Mouse (Mus musculus) CH12.LX (cell line): ENCODE measurements around the gene Fgfr2. TPM values are rescaled to one million over a fixed set of nuclear protein-coding genes. Genes with fewer than 3 reads are reported as not detected.

Experiments
- DNase-seq: peaks from one replicate; pipeline ENCODE4 v3.0.0-alpha.2; 2013; ENCODE audit errors: extremely low read depth
- H3K27ac ChIP-seq: 2 replicates; pipeline ENCODE4 v1.5.1; 2012; ENCODE audit warnings: low read depth, mild to moderate bottlenecking, control low read depth, moderate library complexity; ENCODE audit not compliant: insufficient read depth
- H3K27me3 ChIP-seq: replicated peaks from 2 replicates; pipeline ENCODE3; 2012; ENCODE audit warnings: inconsistent platforms
- H3K36me3 ChIP-seq, 2 experiments: replicated peaks in 1 of 2; 2 replicates each; pipeline versions ENCODE3 to v1.6.1; 2012; ENCODE audit warnings: inconsistent platforms in 1 of 2, low read length in 1 of 2, mild to moderate bottlenecking in 1 of 2, mixed read lengths in 1 of 2, moderate library complexity in 1 of 2; ENCODE audit not compliant: control insufficient read depth in 1 of 2, insufficient read depth in 1 of 2
- H3K4me1 ChIP-seq, 2 experiments: 2 replicates each; pipeline ENCODE4 v1.6.1; 2012; ENCODE audit warnings: inconsistent platforms in 1 of 2, moderate library complexity in 1 of 2; ENCODE audit not compliant: insufficient read depth in 2 of 2, control insufficient read depth in 1 of 2
- H3K4me2 ChIP-seq: 2 replicates; pipeline ENCODE4 v1.6.1; 2012; ENCODE audit warnings: low read depth, mild to moderate bottlenecking, control low read depth; ENCODE audit not compliant: poor library complexity, insufficient read depth, severe bottlenecking
- H3K4me3 ChIP-seq, 3 experiments: fragments of 150-350 bp in 1 of 3; sonication (generic) in 1 of 3; replicated peaks in 1 of 3; 2 replicates each; pipeline versions ENCODE3 to v1.5.1; 2011 to 2012; ENCODE audit warnings: low read depth in 2 of 3, low read length in 2 of 3, mild to moderate bottlenecking in 2 of 3, moderate library complexity in 2 of 3, control low read depth in 1 of 3, improper control_type of control experiment in 1 of 3, inconsistent platforms in 1 of 3, mixed read lengths in 1 of 3; ENCODE audit not compliant: poor library complexity in 1 of 3
- H3K79me2 ChIP-seq: replicated peaks from 2 replicates; pipeline ENCODE4 v1.6.1; 2012; ENCODE audit warnings: mild to moderate bottlenecking, moderate library complexity; ENCODE audit not compliant: control insufficient read depth, poor library complexity, insufficient read depth, severe bottlenecking; ENCODE audit errors: extremely low read depth
- H3K9ac ChIP-seq: 2 replicates; pipeline ENCODE4 v1.6.1; 2012; ENCODE audit warnings: low read depth, mild to moderate bottlenecking, control low read depth, moderate library complexity; ENCODE audit not compliant: insufficient read depth
- H3K9me3 ChIP-seq: replicated peaks from 2 replicates; pipeline ENCODE3; 2012; ENCODE audit warnings: low read length, inconsistent platforms, mixed read lengths
- BHLHE40 ChIP-seq: IDR thresholded peaks from 2 replicates; pipeline ENCODE4 v1.6.1; 2011; ENCODE audit warnings: mild to moderate bottlenecking, low read depth, low read length, improper control_type of control experiment
- CHD2 ChIP-seq: IDR thresholded peaks from 2 replicates; pipeline ENCODE4 v1.6.1; 2011; ENCODE audit warnings: low read length, improper control_type of control experiment
- ELF1 ChIP-seq: IDR thresholded peaks from 2 replicates; pipeline ENCODE4 v1.6.1; 2014; ENCODE audit warnings: low read depth, mild to moderate bottlenecking, inconsistent platforms, low read length, improper control_type of control experiment
- EP300 ChIP-seq: IDR thresholded peaks from 2 replicates; pipeline ENCODE4 v1.6.1; 2011; ENCODE audit warnings: low read length, improper control_type of control experiment
- GABPA ChIP-seq: IDR thresholded peaks from 2 replicates; pipeline ENCODE4 v1.6.1; 2012; ENCODE audit warnings: low read depth, low read length, improper control_type of control experiment, inconsistent platforms; ENCODE audit not compliant: insufficient replicate concordance
- IRF4 ChIP-seq: IDR thresholded peaks from 2 replicates; pipeline ENCODE4 v1.6.1; 2014; ENCODE audit warnings: low read depth, mild to moderate bottlenecking, inconsistent platforms, low read length, improper control_type of control experiment
- JUND ChIP-seq: conservative IDR thresholded peaks from 2 replicates; pipeline ENCODE4 v1.6.1; 2011; ENCODE audit warnings: low read depth, low read length, improper control_type of control experiment
- KAT2A ChIP-seq: IDR thresholded peaks from 2 replicates; pipeline ENCODE4 v1.6.1; 2012; ENCODE audit warnings: low read length, improper control_type of control experiment, inconsistent platforms; ENCODE audit not compliant: insufficient replicate concordance
- MAFK ChIP-seq: IDR thresholded peaks from 2 replicates; pipeline ENCODE4 v1.6.1; 2011; ENCODE audit warnings: low read length, improper control_type of control experiment; ENCODE audit not compliant: insufficient replicate concordance
- MAZ ChIP-seq: IDR thresholded peaks from 2 replicates; pipeline ENCODE4 v1.6.1; 2012; ENCODE audit warnings: low read depth, mild to moderate bottlenecking, inconsistent platforms, low read length, improper control_type of control experiment, moderate library complexity
- NELFE ChIP-seq: IDR thresholded peaks from 2 replicates; pipeline ENCODE4 v1.6.1; 2011; ENCODE audit warnings: low read depth, low read length, improper control_type of control experiment
- POLR2AphosphoS2 ChIP-seq: IDR thresholded peaks from 2 replicates; pipeline ENCODE4 v1.6.1; 2011; ENCODE audit warnings: low read depth, low read length, improper control_type of control experiment
- RAD21 ChIP-seq: IDR thresholded peaks from 2 replicates; pipeline ENCODE4 v1.6.1; 2011; ENCODE audit warnings: low read depth, mild to moderate bottlenecking, low read length, improper control_type of control experiment, moderate library complexity
- SIN3A ChIP-seq: IDR thresholded peaks from 2 replicates; pipeline ENCODE4 v1.6.1; 2012; ENCODE audit warnings: low read length, improper control_type of control experiment, inconsistent platforms
- SMC3 ChIP-seq: IDR thresholded peaks from 2 replicates; pipeline ENCODE4 v1.6.1; 2011; ENCODE audit warnings: low read depth, low read length, improper control_type of control experiment
- TBP ChIP-seq: conservative IDR thresholded peaks from 2 replicates; pipeline ENCODE4 v1.6.1; 2011; ENCODE audit warnings: low read depth, low read length, improper control_type of control experiment
- TCF12 ChIP-seq: IDR thresholded peaks from 2 replicates; pipeline ENCODE4 v1.6.1; 2014; ENCODE audit warnings: low read depth, mild to moderate bottlenecking, inconsistent platforms, low read length, improper control_type of control experiment
- UBTF ChIP-seq: IDR thresholded peaks from 2 replicates; pipeline ENCODE4 v1.6.1; 2012; ENCODE audit warnings: low read depth, mild to moderate bottlenecking, inconsistent platforms, low read length, improper control_type of control experiment, moderate library complexity
- USF1 ChIP-seq: IDR thresholded peaks from 2 replicates; pipeline ENCODE4 v1.6.1; 2014; ENCODE audit warnings: low read depth, mild to moderate bottlenecking, inconsistent platforms, low read length, improper control_type of control experiment
- ZKSCAN1 ChIP-seq: IDR thresholded peaks from 2 replicates; pipeline ENCODE4 v1.6.1; 2012; ENCODE audit warnings: low read depth, inconsistent platforms, low read length, improper control_type of control experiment, borderline replicate concordance
- ZMIZ1 ChIP-seq: IDR thresholded peaks from 2 replicates; pipeline ENCODE4 v1.6.1; 2012; ENCODE audit warnings: low read depth, mild to moderate bottlenecking, inconsistent platforms, low read length, improper control_type of control experiment
- dilution Hi-C: fragments of 300-500 bp; cut with MboI; formaldehyde crosslinking; loops from 2 replicates; pipeline ENCODE4 v1.14.3; 2020; ENCODE audit warnings: low sequenced_read_pairs; ENCODE audit not compliant: extremely low pct_unique_long_range_greater_than_20kb, extremely low pct_ligation_motif_present
- in situ Hi-C: fragments of 300-500 bp; cut with MboI; formaldehyde crosslinking; loops from 3 replicates; pipeline ENCODE4 v1.14.3; 2019; ENCODE audit warnings: low sequenced_read_pairs, low pct_ligation_motif_present, low pct_unique_long_range_greater_than_20kb, mixed read lengths
- polyA plus RNA-seq: library from polyadenylated mRNA; unstranded; fragments of >175 nt; gene quantifications from 2 replicates; pipeline ENCODE4 v1.2.1, GENCODE M21; 2012; ENCODE audit warnings: low read depth; ENCODE audit not compliant: insufficient read length
- total RNA-seq, 2 experiments: library from RNA; depleted of rRNA; stranded (reverse); fragments of 300-350 nt in 1 of 2; fragments of >200 nt in 1 of 2; gene quantifications; 2 replicates each; pipeline ENCODE4 v1.2.3; 2012 to 2014

Fgfr2 gene
- total and polyA plus RNA-seq, 3 experiments = not detected

- no peak for DNase-seq
- peak overlapping the region; percentile 16; the same call in 1 of the 2 replicates for H3K4me2 ChIP-seq
- in situ Hi-C loops = no loop called here
Observed at GRCm38 (mm10) chr7:130289428-130289790, 2833.7 kb downstream of the Fgfr2 start.

DNA sequence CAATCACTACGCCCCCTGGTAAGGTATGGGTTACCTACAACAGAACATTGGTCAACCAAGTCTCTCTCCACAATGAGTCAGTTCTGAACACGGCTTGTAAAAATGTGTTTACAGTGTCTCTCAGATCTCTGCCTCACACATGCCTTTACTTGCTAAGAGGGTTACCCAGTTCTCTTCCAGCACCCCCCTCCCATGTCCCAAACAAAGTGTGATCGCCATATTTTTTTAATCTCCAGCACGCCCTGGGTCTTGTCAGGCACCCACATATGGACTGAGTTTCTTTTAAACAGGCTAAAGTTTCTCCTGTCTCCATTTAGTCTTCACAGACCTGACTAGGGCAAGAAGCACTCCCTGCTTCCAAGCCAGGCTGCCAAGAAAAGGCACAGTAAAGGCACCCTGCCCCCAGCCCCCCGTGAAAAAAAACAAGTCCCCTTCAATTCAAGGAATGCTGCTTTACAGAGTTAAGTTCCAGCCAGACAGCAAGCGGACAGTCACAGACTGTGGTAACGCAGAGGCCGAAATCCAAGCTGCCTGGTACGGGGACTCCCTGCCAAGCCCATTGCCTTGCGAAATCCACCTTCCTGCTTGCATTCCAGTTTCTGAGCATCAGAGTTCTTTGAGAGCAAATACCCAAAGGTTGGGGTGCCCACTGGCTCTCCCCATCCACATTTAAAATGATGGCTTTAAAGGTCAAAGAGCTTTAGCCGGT, 2834.3 kb downstream of the Fgfr2 start:
- Histone ChIP-seq H3K27ac (no peak overlapping the region), H3K4me1 (0 out of 4 replicates have a peak, but pooled peaks cover 0 to 2% of the 10 kb centered on the region in 2 experiments), H3K4me2 (no peak overlapping the region), H3K9me3 (no peaks in the 10 kb centered on the region), H3K36me3 (no peaks in the 10 kb centered on the region), H3K9ac (no peak overlapping the region), H3K27me3 (peaks cover 67% of the 10 kb centered on the region), H3K4me3 (no peak overlapping the region), H3K79me2 (no peaks in the 10 kb centered on the region)
- DNase-seq = no peak
- dilution Hi-C loops (no loop called here), in situ Hi-C loops (no loop called here)
- TF ChIP-seq POLR2AphosphoS2 (no peak), IRF4 (no peak), TBP (no peak), EP300 (no peak), NELFE (no peak), KAT2A (no peak), TCF12 (no peak), ZKSCAN1 (no peak), GABPA (no peak), MAFK (no peak), JUND (no peak)

More at GRCm38 (mm10) chr7:130289428-130289790, 2833.7 kb downstream of the Fgfr2 start:
- 0 out of 4 replicates have a peak, but pooled peaks cover 0 to 2% of the 10 kb centered on the region in 2 experiments for H3K4me1 ChIP-seq
- no peak for TF ChIP-seq ELF1
- no peak for TF ChIP-seq POLR2AphosphoS2
- no peak for TF ChIP-seq MAFK
- no peak for TF ChIP-seq SIN3A
- TF ChIP-seq ZKSCAN1 = no peak
- TF ChIP-seq UBTF = no peak
- TF ChIP-seq TCF12 = no peak
- TF ChIP-seq SMC3 = no peak
- TF ChIP-seq ZMIZ1 = no peak
- no peak for TF ChIP-seq GABPA
- no peak for TF ChIP-seq JUND
- TF ChIP-seq BHLHE40 = no peak
- TF ChIP-seq KAT2A = no peak
- no peak for TF ChIP-seq USF1
- no peak for TF ChIP-seq CHD2
- no peak for TF ChIP-seq RAD21
- no peak for TF ChIP-seq NELFE
- no peak for TF ChIP-seq MAZ
- TF ChIP-seq IRF4 = no peak
- TF ChIP-seq, all 38 proteins: peak for 0
- no peak overlapping the region for H3K27ac ChIP-seq
- H3K9ac ChIP-seq = no peak overlapping the region
- H3K36me3 ChIP-seq = no peaks in the 10 kb centered on the region
- no peaks in the 10 kb centered on the region for H3K9me3 ChIP-seq
- H3K27me3 ChIP-seq = peaks cover 64% of the 10 kb centered on the region
- no peak overlapping the region for H3K4me3 ChIP-seq
- H3K79me2 ChIP-seq = no peaks in the 10 kb centered on the region
- dilution Hi-C loops = no loop called here
